Mouse (Mus musculus) stomach, embryonic 14.5 days (tissue): ENCODE results near the gene Gm884. TPM values are rescaled to one million over a fixed set of nuclear protein-coding genes. Genes with fewer than 3 reads are reported as not detected.
"Not testable (repeated sequence)": the region's sequence is repeated elsewhere in the genome, so short reads cannot be mapped to it uniquely, and the experiment has no call there.

Experiments
- ATAC-seq: fragments of 200-750 bp; cut with Nextera tagmentation; 2 replicates; pipeline ENCODE4 v1.8.0; 2017; ENCODE audit warnings: low read depth, moderate TSS enrichment; ENCODE audit not compliant: insufficient number of reproducible peaks, insufficient read depth, low FRiP score
- H3K27ac ChIP-seq: fragments of 300-500 bp; sonication (generic); 2 replicates; pipeline ENCODE4 v1.5.1; 2014; ENCODE audit warnings: mild to moderate bottlenecking, low read length, moderate library complexity, mixed read lengths
- H3K27me3 ChIP-seq: fragments of 300-500 bp; sonication (generic); 2 replicates; pipeline ENCODE4 v1.6.1; 2014; ENCODE audit warnings: low read length, control low read depth, mixed read lengths; ENCODE audit not compliant: control insufficient read depth, insufficient read depth
- H3K36me3 ChIP-seq: fragments of 300-500 bp; sonication (generic); 2 replicates; pipeline ENCODE4 v1.6.1; 2014; ENCODE audit warnings: mild to moderate bottlenecking, control low read depth, low read length, moderate library complexity, mixed read lengths; ENCODE audit not compliant: control insufficient read depth, insufficient read depth
- H3K4me1 ChIP-seq: fragments of 300-500 bp; sonication (generic); 2 replicates; pipeline ENCODE4 v1.6.1; 2014; ENCODE audit warnings: low read length, control low read depth, mixed read lengths; ENCODE audit not compliant: control insufficient read depth, insufficient read depth
- H3K4me2 ChIP-seq: fragments of 300-500 bp; sonication (generic); replicated peaks from 2 replicates; pipeline ENCODE4 v1.6.1; 2014; ENCODE audit warnings: low read depth, low read length, control low read depth
- H3K4me3 ChIP-seq: fragments of 300-500 bp; sonication (generic); 2 replicates; pipeline ENCODE4 v1.5.1; 2014; ENCODE audit warnings: low read depth, low read length, control low read depth
- H3K9ac ChIP-seq: fragments of 300-500 bp; sonication (generic); replicated peaks from 2 replicates; pipeline ENCODE4 v1.6.1; 2014; ENCODE audit warnings: low read depth, mild to moderate bottlenecking, control low read depth, low read length, moderate library complexity, mixed read lengths
- H3K9me3 ChIP-seq: fragments of 300-500 bp; sonication (generic); 2 replicates; pipeline ENCODE4 v1.6.1; 2016; ENCODE audit warnings: low read depth, low read length, control low read depth; ENCODE audit not compliant: control insufficient read depth
- WGBS: fragments of 180-500 bp; shearing (Covaris S2); extraction: QIAGEN DNeasy Blood & Tissue Kit; methylation state at CpG from one replicate; pipeline ENCODE4 v1.1.7; 2014; 5-methylcytosine and 5-hydroxymethylcytosine counted together
- polyA plus RNA-seq: library from polyadenylated mRNA; unstranded; fragments of >200 nt; fragmentation: Nextera tagmentation; extraction: Ambion mirVana; gene quantifications from 2 replicates; pipeline ENCODE4 v1.2.1, GENCODE M21; 2014

The Gm884 gene
- polyA plus RNA-seq, 1 experiment from 2014 or later: not detected

DNA sequence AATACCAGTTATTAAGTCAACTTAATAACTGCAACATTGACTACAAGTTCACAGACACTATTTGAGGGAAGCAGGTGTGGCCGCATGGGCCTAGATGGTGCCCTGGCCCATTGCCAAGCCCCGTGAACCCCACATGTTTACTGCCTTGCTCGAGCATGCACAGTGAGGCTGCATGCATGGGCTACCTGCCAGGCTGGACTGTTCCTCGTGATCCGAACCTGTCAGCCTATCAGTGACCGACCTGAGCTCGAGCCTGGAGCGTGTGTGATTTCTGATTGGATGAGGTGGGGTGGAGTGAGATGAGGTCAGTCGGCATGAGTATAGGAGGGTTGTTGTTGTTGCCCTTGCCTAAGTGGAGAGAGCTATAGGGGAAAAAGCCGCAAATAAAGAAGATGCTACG is 42.6 kb downstream of the Gm884 start:
- no peak overlapping the region for H3K9ac ChIP-seq
- ATAC-seq: no peak
- no peak overlapping the region for H3K4me2 ChIP-seq
- H3K27ac ChIP-seq: no peak overlapping the region
- no peak overlapping the region for H3K4me3 ChIP-seq
- WGBS: 90% methylated on average over 11 of the region's 11 CpGs
- no peaks in the 10 kb centered on the region for H3K36me3 ChIP-seq
- no peaks in the 10 kb centered on the region; the same call in 1 of the 2 replicates for H3K9me3 ChIP-seq
- no peaks in the 10 kb centered on the region for H3K27me3 ChIP-seq
- H3K4me1 ChIP-seq: no peaks in the 10 kb centered on the region

DNA sequence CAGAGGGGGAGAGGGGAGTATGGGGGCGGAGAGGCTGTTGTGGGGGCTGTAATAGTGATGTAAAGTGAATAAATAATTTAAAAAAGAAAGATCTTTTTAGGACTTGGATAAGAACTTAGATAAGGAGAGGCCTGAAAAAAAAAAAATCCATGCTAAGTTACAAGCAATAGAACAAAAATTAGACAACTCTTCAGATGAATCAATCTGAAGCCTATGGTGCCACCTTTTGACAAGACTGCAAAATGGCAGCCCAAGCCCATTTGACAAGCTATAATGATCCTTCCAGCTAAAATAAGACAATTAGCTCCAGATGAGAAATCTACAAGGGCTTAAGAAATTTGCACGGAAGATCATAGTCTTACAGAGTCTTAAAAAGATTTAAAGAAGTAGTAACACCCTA is 64.9 kb downstream of the Gm884 start:
- 84% methylated on average over 2 of the region's 2 CpGs for WGBS
- Histone ChIP-seq H3K9ac (no peak overlapping the region), H3K36me3 (no peaks in the 10 kb centered on the region), H3K27ac (no peak overlapping the region), H3K27me3 (no peaks in the 10 kb centered on the region), H3K4me2 (no peak overlapping the region), H3K4me1 (no peaks in the 10 kb centered on the region), H3K9me3 (no peaks in the 10 kb centered on the region), H3K4me3 (no peak overlapping the region)
- no peak for ATAC-seq

DNA sequence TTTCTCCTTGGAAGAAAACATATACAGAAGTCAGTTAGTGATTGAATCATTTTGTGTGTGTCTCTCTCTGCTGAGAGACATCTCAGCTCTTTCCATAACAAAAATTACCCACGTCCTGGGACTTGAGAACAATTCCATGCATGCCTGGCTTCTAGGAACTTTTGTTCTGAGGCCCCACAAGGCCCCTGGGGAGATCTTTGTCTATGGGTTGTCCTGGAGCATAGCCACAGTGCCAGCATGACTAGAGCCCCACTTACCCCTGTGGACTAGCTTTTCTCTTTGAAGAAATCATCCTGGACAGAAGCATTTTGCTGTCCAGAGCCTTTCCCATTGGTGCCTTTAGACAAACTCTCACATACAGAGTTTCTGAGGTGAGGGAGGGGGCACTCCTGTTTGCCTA is 86.0 kb downstream of the Gm884 start:
- H3K9me3 ChIP-seq, ATAC-seq, H3K9ac ChIP-seq, H3K36me3 ChIP-seq, H3K27ac ChIP-seq, H3K4me1 ChIP-seq, H3K27me3 ChIP-seq, H3K4me2 ChIP-seq, H3K4me3 ChIP-seq: not testable (repeated sequence)
- 32% methylated on average over 1 of the region's 1 CpGs for WGBS

DNA sequence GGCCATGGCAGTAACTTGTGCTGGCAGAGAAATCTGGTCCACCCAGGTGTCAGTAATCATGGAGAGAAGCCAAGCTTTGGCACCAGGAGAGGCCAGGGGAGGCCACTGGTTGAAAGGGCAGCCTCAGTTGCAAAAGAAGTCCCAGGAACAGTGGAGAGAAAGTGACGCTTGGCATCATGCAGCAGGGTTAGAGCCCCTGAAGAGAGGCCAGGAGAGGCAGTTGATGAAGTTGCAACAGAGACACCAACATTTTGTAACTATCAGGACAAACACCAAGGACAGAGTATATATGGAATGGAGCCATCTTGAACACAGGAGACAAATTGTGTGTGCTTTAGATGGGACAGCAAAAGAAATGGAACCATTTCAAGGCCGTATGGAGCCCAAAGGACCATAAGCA is 108.8 kb downstream of the Gm884 start:
- no peak overlapping the region for H3K9ac ChIP-seq
- no peaks in the 10 kb centered on the region for H3K4me1 ChIP-seq
- H3K4me2 ChIP-seq: no peak overlapping the region
- 76% methylated on average over 2 of the region's 2 CpGs for WGBS
- no peaks in the 10 kb centered on the region for H3K27me3 ChIP-seq
- no peaks in the 10 kb centered on the region for H3K36me3 ChIP-seq
- no peak overlapping the region for H3K27ac ChIP-seq
- no peaks in the 10 kb centered on the region for H3K9me3 ChIP-seq
- ATAC-seq: no peak
- H3K4me3 ChIP-seq: no peak overlapping the region

DNA sequence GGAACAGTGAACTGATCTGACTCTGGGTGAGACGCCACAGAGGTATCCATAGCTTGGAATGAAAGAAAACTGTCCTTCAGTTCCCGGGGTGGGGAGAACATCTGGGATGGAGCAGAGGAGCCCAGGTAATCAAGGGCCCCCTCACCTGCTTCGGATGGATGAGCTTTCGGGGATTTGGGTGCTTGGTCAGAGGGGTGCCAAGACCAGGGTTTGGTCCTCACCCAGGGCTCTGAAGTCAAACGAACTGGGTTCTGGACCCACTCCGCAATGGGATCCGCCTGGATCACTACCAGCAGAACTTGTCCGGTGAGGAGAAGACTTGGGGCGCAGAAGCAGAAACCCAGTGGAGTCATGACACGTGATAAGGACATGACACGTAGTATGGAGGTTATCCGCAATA is 116.4 kb downstream of the Gm884 start, which contains the start of gene Lrrc37a:
TSS of gene Lrrc37a (minus strand) at position 101 of the 400 bp plus-strand sequence.
- 88% methylated on average over 12 of the region's 12 CpGs for WGBS
- Histone ChIP-seq H3K4me2 (no peak within 1 kb of the TSS), H3K36me3 (no peaks in the 10 kb centered on the region), H3K9me3 (no peaks in the 10 kb centered on the region), H3K27me3 (no peaks in the 10 kb centered on the region), H3K9ac (no peak within 1 kb of the TSS), H3K4me3 (no peak within 1 kb of the TSS), H3K27ac (no peak within 1 kb of the TSS), H3K4me1 (no peaks in the 10 kb centered on the region)
- ATAC-seq: no peak

Other genes with a start within 250 kb of the Gm884 start
- 7.5 and 9.2 TPM in 2 replicates for gene Plekhm1, start 208.5 kb downstream of the Gm884 start, polyA plus RNA-seq
- not detected in 2 replicates for gene Lrrc37a, start 116.5 kb downstream of the Gm884 start, polyA plus RNA-seq
- not detected in 2 replicates for gene Lyzl6, start 17.8 kb upstream of the Gm884 start, polyA plus RNA-seq
- gene Rprml, start 28.4 kb upstream of the Gm884 start, polyA plus RNA-seq: not detected in 2 replicates
- gene Gosr2, start 76.8 kb upstream of the Gm884 start, polyA plus RNA-seq: 69.4 and 77.6 TPM in 2 replicates
- gene Wnt9b, start 128.7 kb upstream of the Gm884 start, polyA plus RNA-seq: 0.06 and 0.07 TPM in 2 replicates
- gene Wnt3, start 153.0 kb upstream of the Gm884 start, polyA plus RNA-seq: 0.07 and 0.10 TPM in 2 replicates